Mouse (Mus musculus) megakaryocyte, embryonic 14.5 days (primary cell): ENCODE data around the gene Gm7030.
"Not testable (repeated sequence)": the region's sequence is repeated elsewhere in the genome, so short reads cannot be mapped to it uniquely, and the experiment has no call there.

Source experiments
- FLI1 ChIP-seq: IDR thresholded peaks from 2 replicates; pipeline ENCODE4 v1.6.1; 2012; ENCODE audit warnings: low read length, inconsistent platforms, mixed read lengths
- GATA1 ChIP-seq: IDR thresholded peaks from 3 replicates; pipeline ENCODE4 v1.6.1; 2012; ENCODE audit warnings: mixed read lengths, low read length, inconsistent platforms, borderline replicate concordance

GRCm38 (mm10) chr17:36128525-36128924 lies 700 bp downstream of the Gm7030 start:
- not testable (repeated sequence) for TF ChIP-seq GATA1, FLI1
